Mouse (Mus musculus) inflammation-experienced regulatory T-cells, adult 16 weeks (primary cell): ENCODE measurements around the gene Ccdc172. TPM values are rescaled to one million over a fixed set of nuclear protein-coding genes. Genes with fewer than 3 reads are reported as not detected.

ENCODE experiments used
- polyA plus RNA-seq: library from polyadenylated mRNA; unstranded; fragments of 100-300 nt; shearing (Covaris generic); gene quantifications from one replicate; pipeline ENCODE4 v1.2.1, GENCODE M21; 2017

Ccdc172 gene
- not detected for polyA plus RNA-seq

GRCm38 (mm10) chr19:58511818-58512217, at the start of gene Ccdc172:
Gene Ccdc172, plus strand, starts transcription at chr19:58511993.

Other genes with a start within 250 kb of the Ccdc172 start
- 2.2 TPM for gene Gfra1, start 56.1 kb upstream of the Ccdc172 start, polyA plus RNA-seq
- not detected for gene Pnlip, start 140.5 kb downstream of the Ccdc172 start, polyA plus RNA-seq
- not detected for gene Pnliprp1, start 216.9 kb downstream of the Ccdc172 start, polyA plus RNA-seq
- gene Pnliprp2, start 247.7 kb downstream of the Ccdc172 start, polyA plus RNA-seq, result not detected